Mouse (Mus musculus) CH12.LX (cell line): ENCODE measurements around the gene Arhgap33.

Source experiments
- ETS1 ChIP-seq: conservative IDR thresholded peaks from 2 replicates; pipeline ENCODE4 v1.6.1; 2012; ENCODE audit warnings: low read depth, mild to moderate bottlenecking, inconsistent platforms, low read length, improper control_type of control experiment, moderate library complexity
- MAX ChIP-seq: IDR thresholded peaks from 2 replicates; pipeline ENCODE4 v1.6.1; 2011; ENCODE audit warnings: low read length, improper control_type of control experiment
- MYC ChIP-seq: IDR thresholded peaks from 2 replicates; pipeline ENCODE4 v1.6.1; 2011; ENCODE audit warnings: low read depth, mild to moderate bottlenecking, improper control_type of control experiment, low read length
- POLR2A ChIP-seq: IDR thresholded peaks from 2 replicates; pipeline ENCODE4 v1.6.1; 2011; ENCODE audit warnings: low read depth, mild to moderate bottlenecking, improper control_type of control experiment, low read length
- ZC3H11A ChIP-seq: IDR thresholded peaks from 2 replicates; pipeline ENCODE4 v1.6.1; 2012; ENCODE audit warnings: low read depth, mild to moderate bottlenecking, inconsistent platforms, low read length, improper control_type of control experiment

GRCm38 (mm10) chr7:30526981-30527380 is 7.9 kb downstream of the Arhgap33 start:
- no peak for TF ChIP-seq MYC
- no peak for TF ChIP-seq POLR2A
- TF ChIP-seq ETS1, result no peak
- TF ChIP-seq MAX, result no peak
- no peak for TF ChIP-seq ZC3H11A
